In the genomic region with DNA sequence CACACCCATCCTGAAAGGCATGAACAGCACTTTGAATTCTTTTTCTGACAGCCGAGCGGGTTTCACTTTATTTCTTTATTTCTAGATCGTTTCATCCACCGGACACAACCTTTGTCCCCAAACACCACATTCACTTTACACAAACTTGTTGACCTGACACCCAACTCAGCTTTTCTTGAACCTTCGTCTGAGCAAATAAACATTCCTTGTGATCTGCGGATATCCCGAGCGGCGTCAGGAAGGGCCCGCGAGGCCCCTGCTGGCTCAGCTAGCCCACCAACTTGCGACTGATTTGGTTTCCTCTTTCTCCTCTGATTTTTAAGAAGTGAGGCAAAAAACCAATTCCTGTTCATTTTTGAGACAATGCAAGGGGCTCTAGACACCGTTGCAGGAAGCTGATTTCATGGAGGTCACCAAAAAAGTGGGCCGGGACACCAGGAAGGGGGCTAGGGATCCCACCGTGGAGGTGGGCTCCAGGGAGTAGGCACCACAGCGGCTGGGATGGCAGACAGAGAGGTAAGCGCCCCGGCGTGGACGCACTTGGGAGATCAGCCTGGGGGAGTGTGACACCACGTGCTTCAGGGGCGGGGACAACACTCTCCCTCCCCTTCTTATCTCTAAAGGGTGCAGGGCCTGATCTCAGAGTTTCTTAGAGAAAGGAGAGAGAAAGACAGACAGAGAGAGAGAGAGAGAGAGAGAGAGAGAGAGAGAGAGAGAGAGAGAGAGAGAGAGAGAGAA, we compare ENCODE assay signal across 1 mouse cellular context.
A peak's percentile ranks its signal among the peaks of the same experiment; 100 is the strongest.
TF ChIP-seq lines count a peak whose summit lies in the region.

A gene (plus strand): TSS at position 264 of the 738 bp plus-strand sequence.

TF ChIP-seq in MEL, 35 proteins besides CTCF, POLR2A, EP300 and RAD21 (continued from another document):
- TF ChIP-seq MAZ (IDR thresholded peaks at IDR 0.05; ENCODE audit: low read depth, low read length) (peak; percentile 45; the same call in 1 of the 2 replicates), TBP (IDR thresholded peaks at IDR 0.05; ENCODE audit: low read depth, low read length) (peak; percentile 75), HCFC1 (IDR thresholded peaks at IDR 0.05; ENCODE audit: low read depth, low read length) (no peak), POLR2AphosphoS2 (IDR thresholded peaks at IDR 0.05; ENCODE audit: low read length) (no peak; the same call in 1 of the 2 replicates), ZMIZ1 (IDR thresholded peaks at IDR 0.05; ENCODE audit: low read depth, low read length) (0 out of 2 replicates have a peak, but pooled peaks have one; percentile 51), ZC3H11A (IDR thresholded peaks at IDR 0.05; ENCODE audit: low read depth, low read length) (no peak), POLR2AphosphoS5 (IDR thresholded peaks at IDR 0.05; ENCODE audit: borderline replicate concordance, low read depth, low read length) (no peak), MAX (IDR thresholded peaks at IDR 0.05; ENCODE audit: low read length) (peak; percentile 95), MEF2A (IDR thresholded peaks at IDR 0.05; ENCODE audit: extremely low read depth, insufficient replicate concordance, low read depth, low read length, poor library complexity, severe bottlenecking) (no peak), E2F4 (IDR thresholded peaks at IDR 0.05; ENCODE audit: borderline replicate concordance, low read depth, low read length) (no peak), ELF1 (IDR thresholded peaks at IDR 0.05; ENCODE audit: low read depth, low read length) (no peak), GABPA (IDR thresholded peaks at IDR 0.05; ENCODE audit: low read depth, low read length) (no peak), MAFK (IDR thresholded peaks at IDR 0.05; ENCODE audit: borderline replicate concordance, low read depth, low read length) (no peak), MYB (IDR thresholded peaks at IDR 0.05; ENCODE audit: low read depth, low read length) (no peak), SIN3A (IDR thresholded peaks at IDR 0.05; ENCODE audit: low read length) (peak; percentile 81)
